Mouse (Mus musculus): ENCODE results near the gene Tnpo2. TPM values are rescaled to one million over a fixed set of nuclear protein-coding genes. Genes with fewer than 3 reads are reported as not detected.

The Tnpo2 gene
- total and polyA plus RNA-seq, 3 experiments, result 29.2 to 86.8 (median 62.3) TPM

- H3K27ac ChIP-seq (ENCODE audit: control insufficient read depth, low read depth, low read length), result no peak within 1 kb of the TSS
- DNase-seq (ENCODE audit: low read depth, low spot score), result no peak
- H3K9ac ChIP-seq (ENCODE audit: control insufficient read depth, low read depth, low read length, poor library complexity, severe bottlenecking), result no peak within 1 kb of the TSS
- TF ChIP-seq ZC3H11A (IDR thresholded peaks at IDR 0.05; ENCODE audit: low read depth, low read length) (no peak), JUND (IDR thresholded peaks at IDR 0.05; ENCODE audit: low read depth, low read length) (no peak), POLR2AphosphoS2 (IDR thresholded peaks at IDR 0.05; ENCODE audit: low read length) (no peak), MYC (IDR thresholded peaks at IDR 0.05; ENCODE audit: low read depth, low read length) (no peak), NRF1 (IDR thresholded peaks at IDR 0.05; ENCODE audit: insufficient read depth, low read depth, low read length, poor library complexity, severe bottlenecking) (no peak), RAD21 (IDR thresholded peaks at IDR 0.05; ENCODE audit: low read depth, low read length) (no peak), MYB (IDR thresholded peaks at IDR 0.05; ENCODE audit: low read depth, low read length) (no peak), CTCF (IDR thresholded peaks at IDR 0.05 in 2 of 3, conservative IDR thresholded peaks at IDR 0.05 in 1 of 3; ENCODE audit: control insufficient read depth in 1 of 3, insufficient read depth in 1 of 3, low read depth in 2 of 3, low read length in 3 of 3, poor library complexity in 1 of 3, severe bottlenecking in 1 of 3) (no peak), UBTF (IDR thresholded peaks at IDR 0.05; ENCODE audit: borderline replicate concordance, insufficient read depth, low read depth, low read length) (no peak), MAX (IDR thresholded peaks at IDR 0.05; ENCODE audit: low read length) (no peak)
- no peak within 1 kb of the TSS for H3K4me3 ChIP-seq (ENCODE audit: control insufficient read depth in 1 of 2, insufficient read depth in 1 of 2, low read depth in 2 of 2, low read length in 2 of 2)
- H3K36me3 ChIP-seq (ENCODE audit: control insufficient read depth in 1 of 2, insufficient read depth in 2 of 2, low read length in 2 of 2), result no peaks in the 10 kb centered on the region
- H3K4me1 ChIP-seq (ENCODE audit: control insufficient read depth in 1 of 2, insufficient read depth in 2 of 2, low read length in 2 of 2), result no peaks in the 10 kb centered on the region
- H3K79me2 ChIP-seq (ENCODE audit: control insufficient read depth, insufficient read depth, low read length, poor library complexity), result no peaks in the 10 kb centered on the region
- no peaks in the 10 kb centered on the region for H3K27me3 ChIP-seq (ENCODE audit: control insufficient read depth in 1 of 2, insufficient read depth in 2 of 2, low read length in 2 of 2)
- H3K9me3 ChIP-seq (replicated peaks; ENCODE audit: insufficient read depth, low read length), result no peaks in the 10 kb centered on the region
These were observed 22.3 kb upstream of the Tnpo2 start, which contains the start of gene Best2 for GRCm38 (mm10) chr8:85014431-85014830. Best2 (minus strand) TSS chr8:85014531.

GRCm38 (mm10) chr8:85016724-85017123 is 20.0 kb upstream of the Tnpo2 start:
- H3K9me3 ChIP-seq (replicated peaks; ENCODE audit: insufficient read depth, low read length), result no peaks in the 10 kb centered on the region
- no peak overlapping the region for H3K9ac ChIP-seq (ENCODE audit: control insufficient read depth, low read depth, low read length, poor library complexity, severe bottlenecking)
- no peaks in the 10 kb centered on the region for H3K27me3 ChIP-seq (ENCODE audit: control insufficient read depth in 1 of 2, insufficient read depth in 2 of 2, low read length in 2 of 2)
- H3K4me3 ChIP-seq (ENCODE audit: control insufficient read depth in 1 of 2, insufficient read depth in 1 of 2, low read depth in 2 of 2, low read length in 2 of 2), result no peak overlapping the region
- TF ChIP-seq UBTF (IDR thresholded peaks at IDR 0.05; ENCODE audit: borderline replicate concordance, insufficient read depth, low read depth, low read length) (no peak), NELFE (IDR thresholded peaks at IDR 0.05; ENCODE audit: low read depth, low read length) (no peak), NRF1 (IDR thresholded peaks at IDR 0.05; ENCODE audit: insufficient read depth, low read depth, low read length, poor library complexity, severe bottlenecking) (no peak), ZKSCAN1 (IDR thresholded peaks at IDR 0.05; ENCODE audit: low read depth, low read length) (no peak), CHD1 (IDR thresholded peaks at IDR 0.05; ENCODE audit: low read depth, low read length) (no peak)
- no peak for DNase-seq (ENCODE audit: low read depth, low spot score)
- H3K4me1 ChIP-seq (ENCODE audit: control insufficient read depth in 1 of 2, insufficient read depth in 2 of 2, low read length in 2 of 2), result no peaks in the 10 kb centered on the region
- no peak overlapping the region for H3K27ac ChIP-seq (ENCODE audit: control insufficient read depth, low read depth, low read length)
- H3K79me2 ChIP-seq (ENCODE audit: control insufficient read depth, insufficient read depth, low read length, poor library complexity), result no peaks in the 10 kb centered on the region
- H3K36me3 ChIP-seq (ENCODE audit: control insufficient read depth in 1 of 2, insufficient read depth in 2 of 2, low read length in 2 of 2), result no peaks in the 10 kb centered on the region

GRCm38 (mm10) chr8:85017209-85017608 is 19.5 kb upstream of the Tnpo2 start:
- Histone ChIP-seq H3K27ac (ENCODE audit: control insufficient read depth, low read depth, low read length) (no peak overlapping the region), H3K36me3 (ENCODE audit: control insufficient read depth in 1 of 2, insufficient read depth in 2 of 2, low read length in 2 of 2) (no peaks in the 10 kb centered on the region), H3K4me3 (ENCODE audit: control insufficient read depth in 1 of 2, insufficient read depth in 1 of 2, low read depth in 2 of 2, low read length in 2 of 2) (no peak overlapping the region)
- TF ChIP-seq USF1 (IDR thresholded peaks at IDR 0.05; ENCODE audit: low read depth, low read length) (no peak), CHD2 (IDR thresholded peaks at IDR 0.05; ENCODE audit: low read length) (no peak), E2F4 (IDR thresholded peaks at IDR 0.05; ENCODE audit: borderline replicate concordance, low read depth, low read length) (no peak), CHD1 (IDR thresholded peaks at IDR 0.05; ENCODE audit: low read depth, low read length) (no peak), POLR2AphosphoS2 (IDR thresholded peaks at IDR 0.05; ENCODE audit: low read length) (no peak), MYB (IDR thresholded peaks at IDR 0.05; ENCODE audit: low read depth, low read length) (no peak), MEF2A (IDR thresholded peaks at IDR 0.05; ENCODE audit: extremely low read depth, insufficient replicate concordance, low read depth, low read length, poor library complexity, severe bottlenecking) (no peak), MYC (IDR thresholded peaks at IDR 0.05; ENCODE audit: low read depth, low read length) (no peak), GABPA (IDR thresholded peaks at IDR 0.05; ENCODE audit: low read depth, low read length) (no peak), RAD21 (IDR thresholded peaks at IDR 0.05; ENCODE audit: low read depth, low read length) (no peak), MAX (IDR thresholded peaks at IDR 0.05; ENCODE audit: low read length) (no peak), POLR2A (IDR thresholded peaks at IDR 0.05; ENCODE audit: control insufficient read depth in 1 of 2, insufficient read depth in 1 of 2, low read depth in 1 of 2, low read length in 2 of 2, poor library complexity in 1 of 2) (no peak), EP300 (IDR thresholded peaks at IDR 0.05; ENCODE audit: low read depth in 1 of 2, low read length in 2 of 2) (no peak), USF2 (IDR thresholded peaks at IDR 0.05; ENCODE audit: borderline replicate concordance in 1 of 2, insufficient read depth in 1 of 2, low read depth in 1 of 2, low read length in 2 of 2) (no peak), ZMIZ1 (IDR thresholded peaks at IDR 0.05; ENCODE audit: low read depth, low read length) (no peak), SMC3 (IDR thresholded peaks at IDR 0.05; ENCODE audit: low read depth, low read length) (no peak), POLR2AphosphoS5 (IDR thresholded peaks at IDR 0.05; ENCODE audit: borderline replicate concordance, low read depth, low read length) (no peak)

More at GRCm38 (mm10) chr8:85017209-85017608, 19.5 kb upstream of the Tnpo2 start:
- no peak for DNase-seq (ENCODE audit: low read depth, low spot score)
- Histone ChIP-seq H3K9me3 (replicated peaks; ENCODE audit: insufficient read depth, low read length) (no peaks in the 10 kb centered on the region), H3K4me1 (ENCODE audit: control insufficient read depth in 1 of 2, insufficient read depth in 2 of 2, low read length in 2 of 2) (no peaks in the 10 kb centered on the region), H3K27me3 (ENCODE audit: control insufficient read depth in 1 of 2, insufficient read depth in 2 of 2, low read length in 2 of 2) (no peaks in the 10 kb centered on the region), H3K79me2 (ENCODE audit: control insufficient read depth, insufficient read depth, low read length, poor library complexity) (peaks cover 2% of the 10 kb centered on the region; the same call in 1 of the 2 replicates), H3K9ac (ENCODE audit: control insufficient read depth, low read depth, low read length, poor library complexity, severe bottlenecking) (no peak overlapping the region)
